Mouse (Mus musculus): Measurements from ENCODE around the gene Unc79. TPM values are rescaled to one million over a fixed set of nuclear protein-coding genes. Genes with fewer than 3 reads are reported as not detected.

The Unc79 gene
- total and polyA plus RNA-seq, 2 experiments = 0.15 to 0.46 TPM

- H3K9ac ChIP-seq (ENCODE audit: low read depth, low read length) = no peak overlapping the region
- no peaks in the 10 kb centered on the region for H3K4me1 ChIP-seq (ENCODE audit: control insufficient read depth, insufficient read depth, low read length)
- H3K27ac ChIP-seq (replicated peaks; ENCODE audit: insufficient read depth, low read depth, low read length) = no peak overlapping the region
- no peak for DNase-seq (ENCODE audit: extremely low read depth, low read depth, low spot score)
- no peak for TF ChIP-seq POLR2A (IDR thresholded peaks at IDR 0.05; ENCODE audit: extremely low read depth, insufficient read depth, low read length)
- H3K27me3 ChIP-seq (ENCODE audit: control insufficient read depth, insufficient read depth, low read length) = no peaks in the 10 kb centered on the region
- WGBS = 72% methylated on average over 3 of the region's 3 CpGs
- no peaks in the 10 kb centered on the region for H3K79me2 ChIP-seq (ENCODE audit: control insufficient read depth, insufficient read depth, low read length)
- H3K4me3 ChIP-seq (ENCODE audit: insufficient read depth, low read depth, low read length) = no peak overlapping the region
- H3K36me3 ChIP-seq (ENCODE audit: control insufficient read depth, insufficient read depth, low read length) = no peaks in the 10 kb centered on the region
Measured at GRCm38 (mm10) chr12:103080055-103080454, 131.4 kb downstream of the Unc79 start.

- H3K9ac ChIP-seq (ENCODE audit: low read depth, low read length) = no peak overlapping the region
- TF ChIP-seq CTCF (IDR thresholded peaks at IDR 0.05; ENCODE audit: low read depth, low read length) (no peak), POLR2A (IDR thresholded peaks at IDR 0.05; ENCODE audit: extremely low read depth, insufficient read depth, low read length) (no peak)
- no peak for DNase-seq (ENCODE audit: extremely low read depth, low read depth, low spot score)
- H3K36me3 ChIP-seq (ENCODE audit: control insufficient read depth, insufficient read depth, low read length) = no peaks in the 10 kb centered on the region
- H3K4me1 ChIP-seq (ENCODE audit: control insufficient read depth, insufficient read depth, low read length) = no peaks in the 10 kb centered on the region
- H3K27ac ChIP-seq (replicated peaks; ENCODE audit: insufficient read depth, low read depth, low read length) = no peak overlapping the region
- no peak overlapping the region for H3K4me3 ChIP-seq (ENCODE audit: insufficient read depth, low read depth, low read length)
- no peaks in the 10 kb centered on the region for H3K79me2 ChIP-seq (ENCODE audit: control insufficient read depth, insufficient read depth, low read length)
- WGBS = 88% methylated on average over 6 of the region's 6 CpGs
- H3K27me3 ChIP-seq (ENCODE audit: control insufficient read depth, insufficient read depth, low read length) = no peaks in the 10 kb centered on the region
Measured at GRCm38 (mm10) chr12:103091831-103092230, 143.2 kb downstream of the Unc79 start.

GRCm38 (mm10) chr12:103095160-103095559, 146.5 kb downstream of the Unc79 start:
- Histone ChIP-seq H3K4me1 (ENCODE audit: control insufficient read depth, insufficient read depth, low read length) (no peaks in the 10 kb centered on the region), H3K4me3 (ENCODE audit: insufficient read depth, low read depth, low read length) (no peak overlapping the region), H3K27me3 (ENCODE audit: control insufficient read depth, insufficient read depth, low read length) (no peaks in the 10 kb centered on the region), H3K36me3 (ENCODE audit: control insufficient read depth, insufficient read depth, low read length) (no peaks in the 10 kb centered on the region), H3K9ac (ENCODE audit: low read depth, low read length) (no peak overlapping the region), H3K27ac (replicated peaks; ENCODE audit: insufficient read depth, low read depth, low read length) (no peak overlapping the region), H3K79me2 (ENCODE audit: control insufficient read depth, insufficient read depth, low read length) (no peaks in the 10 kb centered on the region)
- TF ChIP-seq POLR2A (IDR thresholded peaks at IDR 0.05; ENCODE audit: extremely low read depth, insufficient read depth, low read length) (no peak), CTCF (IDR thresholded peaks at IDR 0.05; ENCODE audit: low read depth, low read length) (no peak)
- DNase-seq (ENCODE audit: extremely low read depth, low read depth, low spot score) = no peak
- 78% methylated on average over 5 of the region's 5 CpGs for WGBS

- no peaks in the 10 kb centered on the region; the same call in 1 of the 2 replicates for H3K4me1 ChIP-seq (ENCODE audit: control insufficient read depth, insufficient read depth, low read length)
- TF ChIP-seq CTCF (IDR thresholded peaks at IDR 0.05; ENCODE audit: low read depth, low read length) = no peak; the same call in 1 of the 2 replicates
- TF ChIP-seq POLR2A (IDR thresholded peaks at IDR 0.05; ENCODE audit: extremely low read depth, insufficient read depth, low read length) = no peak
- peak; percentile 9 for DNase-seq (ENCODE audit: extremely low read depth, low read depth, low spot score)
- no peak overlapping the region for H3K27ac ChIP-seq (replicated peaks; ENCODE audit: insufficient read depth, low read depth, low read length)
- no peaks in the 10 kb centered on the region for H3K79me2 ChIP-seq (ENCODE audit: control insufficient read depth, insufficient read depth, low read length)
- WGBS = 15% methylated on average over 1 of the region's 1 CpGs
- no peak overlapping the region for H3K4me3 ChIP-seq (ENCODE audit: insufficient read depth, low read depth, low read length)
- H3K9ac ChIP-seq (ENCODE audit: low read depth, low read length) = no peak overlapping the region
- no peaks in the 10 kb centered on the region for H3K36me3 ChIP-seq (ENCODE audit: control insufficient read depth, insufficient read depth, low read length)
- no peaks in the 10 kb centered on the region for H3K27me3 ChIP-seq (ENCODE audit: control insufficient read depth, insufficient read depth, low read length)
Measured at GRCm38 (mm10) chr12:103099185-103099584, 150.5 kb downstream of the Unc79 start.

- H3K4me1 ChIP-seq (ENCODE audit: control insufficient read depth, insufficient read depth, low read length) = no peaks in the 10 kb centered on the region; the same call in 1 of the 2 replicates
- no peak overlapping the region for H3K9ac ChIP-seq (ENCODE audit: low read depth, low read length)
- no peaks in the 10 kb centered on the region for H3K79me2 ChIP-seq (ENCODE audit: control insufficient read depth, insufficient read depth, low read length)
- no peak overlapping the region for H3K27ac ChIP-seq (replicated peaks; ENCODE audit: insufficient read depth, low read depth, low read length)
- 65% methylated on average over 5 of the region's 5 CpGs for WGBS
- H3K36me3 ChIP-seq (ENCODE audit: control insufficient read depth, insufficient read depth, low read length) = no peaks in the 10 kb centered on the region
- no peak for DNase-seq (ENCODE audit: extremely low read depth, low read depth, low spot score)
- H3K27me3 ChIP-seq (ENCODE audit: control insufficient read depth, insufficient read depth, low read length) = no peaks in the 10 kb centered on the region
- TF ChIP-seq POLR2A (IDR thresholded peaks at IDR 0.05; ENCODE audit: extremely low read depth, insufficient read depth, low read length) = no peak
- 0 out of 2 replicates have a peak, but pooled peaks have one; percentile 25 for TF ChIP-seq CTCF (IDR thresholded peaks at IDR 0.05; ENCODE audit: low read depth, low read length)
- no peak overlapping the region for H3K4me3 ChIP-seq (ENCODE audit: insufficient read depth, low read depth, low read length)
Measured at GRCm38 (mm10) chr12:103100088-103100487, 151.4 kb downstream of the Unc79 start.

- TF ChIP-seq CTCF (IDR thresholded peaks at IDR 0.05; ENCODE audit: low read depth, low read length) = no peak
- TF ChIP-seq POLR2A (IDR thresholded peaks at IDR 0.05; ENCODE audit: extremely low read depth, insufficient read depth, low read length) = no peak
- Histone ChIP-seq H3K79me2 (ENCODE audit: control insufficient read depth, insufficient read depth, low read length) (no peaks in the 10 kb centered on the region), H3K36me3 (ENCODE audit: control insufficient read depth, insufficient read depth, low read length) (no peaks in the 10 kb centered on the region), H3K27ac (replicated peaks; ENCODE audit: insufficient read depth, low read depth, low read length) (no peak overlapping the region), H3K9ac (ENCODE audit: low read depth, low read length) (no peak overlapping the region), H3K4me3 (ENCODE audit: insufficient read depth, low read depth, low read length) (no peak overlapping the region), H3K27me3 (ENCODE audit: control insufficient read depth, insufficient read depth, low read length) (no peaks in the 10 kb centered on the region), H3K4me1 (ENCODE audit: control insufficient read depth, insufficient read depth, low read length) (no peaks in the 10 kb centered on the region; the same call in 1 of the 2 replicates)
- whole genome bisulfite sequencing = 68% methylated on average over 2 of the region's 2 CpGs
- DNase-seq (ENCODE audit: extremely low read depth, low read depth, low spot score) = no peak
Measured at GRCm38 (mm10) chr12:103103041-103103440, 154.4 kb downstream of the Unc79 start.
